Mouse (Mus musculus) kidney, adult 2 months (tissue): ENCODE measurements at regions not wholly inside any gene's neighbourhood (a gene's known extent, or its start where the extent isn't known, plus 50 kb on each side); places are given as distances from the start of the nearest gene placed in this dataset.

ENCODE experiments used
- CTCF ChIP-seq: fragments of 200-500 bp; conservative IDR thresholded peaks from 2 replicates; pipeline ENCODE4 v1.5.1; 2011; ENCODE audit warnings: low read depth, mild to moderate bottlenecking, control low read depth, low read length, moderate library complexity, mixed read lengths; ENCODE audit not compliant: insufficient read depth, insufficient read length
- POLR2A ChIP-seq: fragments of 200-500 bp; IDR thresholded peaks from one replicate; pipeline ENCODE4 v1.6.1; 2011; ENCODE audit warnings: low read depth, low read length, control low read depth

DNA sequence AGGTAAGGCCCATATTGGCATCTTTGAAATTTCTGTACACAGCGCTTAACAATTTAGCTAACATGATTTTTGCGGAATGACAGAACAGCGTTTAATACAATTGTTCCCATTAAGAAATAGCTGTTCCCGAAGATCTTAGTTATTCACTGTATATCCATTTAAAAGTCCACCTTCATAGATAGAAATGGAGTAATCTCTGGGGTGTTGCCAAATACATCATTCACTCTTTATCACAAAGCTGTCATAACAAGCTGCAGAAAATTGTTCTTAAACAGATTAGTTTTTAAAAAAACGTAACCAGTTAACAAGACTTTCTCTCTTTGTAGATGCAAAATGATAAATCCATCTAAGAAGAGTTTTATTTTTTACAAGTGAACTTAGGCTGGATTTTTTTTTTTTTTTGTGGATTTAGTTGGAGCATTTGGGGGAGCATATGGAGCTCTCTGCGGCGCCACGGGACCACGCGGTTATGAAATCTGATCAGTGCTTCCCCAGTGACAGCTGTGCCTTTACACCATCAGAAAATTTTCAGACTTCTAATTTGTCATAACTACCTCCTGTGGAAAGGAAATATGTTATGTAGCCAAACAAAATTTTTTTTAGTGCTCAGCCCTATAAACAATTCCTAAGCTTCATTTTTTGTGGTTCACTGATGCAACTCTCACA, 394.4 kb upstream of the Plscr5 start:
- TF ChIP-seq CTCF (no peak), POLR2A (no peak)
